Mouse (Mus musculus): ENCODE results near the gene Apol7e. TPM values are rescaled to one million over a fixed set of nuclear protein-coding genes. Genes with fewer than 3 reads are reported as not detected.
"Not testable (repeated sequence)": the region's sequence is repeated elsewhere in the genome, so short reads cannot be mapped to it uniquely, and the experiment has no call there.

Apol7e gene
- polyA plus RNA-seq, 1 experiment from 2014 or later: not detected

GRCm38 (mm10) chr15:77708936-77709335 is 10.3 kb downstream of the Apol7e start:
- H3K4me3 ChIP-seq (replicated peaks; ENCODE audit: low read length); H3K9me3 ChIP-seq (ENCODE audit: control insufficient read depth, low read length); H3K27me3 ChIP-seq (replicated peaks; ENCODE audit: control insufficient read depth, insufficient read depth, low read length); H3K4me1 ChIP-seq (replicated peaks; ENCODE audit: control insufficient read depth, insufficient read depth, low read length); H3K36me3 ChIP-seq (ENCODE audit: control insufficient read depth, insufficient read depth); H3K9ac ChIP-seq (replicated peaks; ENCODE audit: low read depth, low read length); ATAC-seq; H3K27ac ChIP-seq (ENCODE audit: low read length); H3K4me2 ChIP-seq (ENCODE audit: low read length): not testable (repeated sequence)
- no CpG with 5 or more reads among the region's 1 CpGs for WGBS

- H3K9ac ChIP-seq (replicated peaks; ENCODE audit: low read depth, low read length); H3K27me3 ChIP-seq (replicated peaks; ENCODE audit: control insufficient read depth, insufficient read depth, low read length); H3K4me3 ChIP-seq (replicated peaks; ENCODE audit: low read length); ATAC-seq; H3K4me1 ChIP-seq (replicated peaks; ENCODE audit: control insufficient read depth, insufficient read depth, low read length); H3K4me2 ChIP-seq (ENCODE audit: low read length); H3K9me3 ChIP-seq (ENCODE audit: control insufficient read depth, low read length); H3K36me3 ChIP-seq (ENCODE audit: control insufficient read depth, insufficient read depth); H3K27ac ChIP-seq (ENCODE audit: low read length): not testable (repeated sequence)
- WGBS: 78% methylated on average over 2 of the region's 6 CpGs
Observed at GRCm38 (mm10) chr15:77718240-77718639, 19.6 kb downstream of the Apol7e start.

- WGBS: no CpG with 5 or more reads among the region's 3 CpGs
- not testable (repeated sequence) for H3K4me1 ChIP-seq (replicated peaks; ENCODE audit: control insufficient read depth, insufficient read depth, low read length); ATAC-seq; H3K9me3 ChIP-seq (ENCODE audit: control insufficient read depth, low read length); H3K27ac ChIP-seq (ENCODE audit: low read length); H3K4me3 ChIP-seq (replicated peaks; ENCODE audit: low read length); H3K4me2 ChIP-seq (ENCODE audit: low read length); H3K27me3 ChIP-seq (replicated peaks; ENCODE audit: control insufficient read depth, insufficient read depth, low read length); H3K9ac ChIP-seq (replicated peaks; ENCODE audit: low read depth, low read length); H3K36me3 ChIP-seq (ENCODE audit: control insufficient read depth, insufficient read depth)
Observed at GRCm38 (mm10) chr15:77721509-77721908, 22.9 kb downstream of the Apol7e start.

GRCm38 (mm10) chr15:77724208-77724911 is 25.7 kb downstream of the Apol7e start:
- H3K9me3 ChIP-seq (ENCODE audit: control insufficient read depth, low read length); H3K9ac ChIP-seq (replicated peaks; ENCODE audit: low read depth, low read length); H3K4me2 ChIP-seq (ENCODE audit: low read length); H3K27me3 ChIP-seq (replicated peaks; ENCODE audit: control insufficient read depth, insufficient read depth, low read length); H3K36me3 ChIP-seq (ENCODE audit: control insufficient read depth, insufficient read depth); H3K4me1 ChIP-seq (replicated peaks; ENCODE audit: control insufficient read depth, insufficient read depth, low read length); H3K4me3 ChIP-seq (replicated peaks; ENCODE audit: low read length); H3K27ac ChIP-seq (ENCODE audit: low read length); ATAC-seq: not testable (repeated sequence)
- 23% methylated on average over 2 of the region's 10 CpGs for WGBS

GRCm38 (mm10) chr15:77725393-77726020 is 26.9 kb downstream of the Apol7e start:
- ATAC-seq: not testable (repeated sequence)

GRCm38 (mm10) chr15:77727139-77727538 is 28.5 kb downstream of the Apol7e start:
- not testable (repeated sequence) for H3K9me3 ChIP-seq (ENCODE audit: control insufficient read depth, low read length); H3K4me3 ChIP-seq (replicated peaks; ENCODE audit: low read length); H3K4me1 ChIP-seq (replicated peaks; ENCODE audit: control insufficient read depth, insufficient read depth, low read length); H3K27me3 ChIP-seq (replicated peaks; ENCODE audit: control insufficient read depth, insufficient read depth, low read length); H3K27ac ChIP-seq (ENCODE audit: low read length); ATAC-seq; H3K4me2 ChIP-seq (ENCODE audit: low read length); H3K36me3 ChIP-seq (ENCODE audit: control insufficient read depth, insufficient read depth); H3K9ac ChIP-seq (replicated peaks; ENCODE audit: low read depth, low read length)
- 7% methylated on average over 3 of the region's 3 CpGs for WGBS

More at GRCm38 (mm10) chr15:77725393-77726020, 26.9 kb downstream of the Apol7e start:
- H3K36me3 ChIP-seq (ENCODE audit: control insufficient read depth, insufficient read depth); H3K4me3 ChIP-seq (replicated peaks; ENCODE audit: low read length); H3K4me1 ChIP-seq (replicated peaks; ENCODE audit: control insufficient read depth, insufficient read depth, low read length); H3K27me3 ChIP-seq (replicated peaks; ENCODE audit: control insufficient read depth, insufficient read depth, low read length); H3K27ac ChIP-seq (ENCODE audit: low read length); H3K4me2 ChIP-seq (ENCODE audit: low read length); H3K9ac ChIP-seq (replicated peaks; ENCODE audit: low read depth, low read length); H3K9me3 ChIP-seq (ENCODE audit: control insufficient read depth, low read length): not testable (repeated sequence)
- WGBS: 79% methylated on average over 5 of the region's 6 CpGs

- not testable (repeated sequence) for H3K4me1 ChIP-seq (replicated peaks; ENCODE audit: control insufficient read depth, insufficient read depth, low read length)
Observed at GRCm38 (mm10) chr15:77727745-77728144, 29.1 kb downstream of the Apol7e start.

GRCm38 (mm10) chr15:77728739-77729138 is 30.1 kb downstream of the Apol7e start, which contains the start of gene Apol9b:
Gene Apol9b (plus strand): TSS chr15:77729039.
- H3K27me3 ChIP-seq (replicated peaks; ENCODE audit: control insufficient read depth, insufficient read depth, low read length); H3K36me3 ChIP-seq (ENCODE audit: control insufficient read depth, insufficient read depth); H3K27ac ChIP-seq (ENCODE audit: low read length); H3K9ac ChIP-seq (replicated peaks; ENCODE audit: low read depth, low read length); H3K4me1 ChIP-seq (replicated peaks; ENCODE audit: control insufficient read depth, insufficient read depth, low read length); H3K4me2 ChIP-seq (ENCODE audit: low read length); H3K9me3 ChIP-seq (ENCODE audit: control insufficient read depth, low read length); H3K4me3 ChIP-seq (replicated peaks; ENCODE audit: low read length); ATAC-seq: not testable (repeated sequence)
- WGBS: 100% methylated on average over 1 of the region's 4 CpGs

More at GRCm38 (mm10) chr15:77727745-77728144, 29.1 kb downstream of the Apol7e start:
- not testable (repeated sequence) for H3K27ac ChIP-seq (ENCODE audit: low read length); H3K27me3 ChIP-seq (replicated peaks; ENCODE audit: control insufficient read depth, insufficient read depth, low read length); ATAC-seq; H3K9ac ChIP-seq (replicated peaks; ENCODE audit: low read depth, low read length); H3K4me2 ChIP-seq (ENCODE audit: low read length); H3K9me3 ChIP-seq (ENCODE audit: control insufficient read depth, low read length); H3K36me3 ChIP-seq (ENCODE audit: control insufficient read depth, insufficient read depth); H3K4me3 ChIP-seq (replicated peaks; ENCODE audit: low read length)
- 90% methylated on average over 3 of the region's 3 CpGs for WGBS

GRCm38 (mm10) chr15:77731605-77732004 is 32.9 kb downstream of the Apol7e start:
- no peak for ATAC-seq
- Histone ChIP-seq H3K36me3 (ENCODE audit: control insufficient read depth, insufficient read depth) (no peaks in the 10 kb centered on the region), H3K27ac (ENCODE audit: low read length) (no peak overlapping the region), H3K9me3 (ENCODE audit: control insufficient read depth, low read length) (no peaks in the 10 kb centered on the region), H3K9ac (replicated peaks; ENCODE audit: low read depth, low read length) (no peak overlapping the region), H3K4me1 (replicated peaks; ENCODE audit: control insufficient read depth, insufficient read depth, low read length) (no peaks in the 10 kb centered on the region), H3K4me2 (ENCODE audit: low read length) (no peak overlapping the region), H3K27me3 (replicated peaks; ENCODE audit: control insufficient read depth, insufficient read depth, low read length) (no peaks in the 10 kb centered on the region), H3K4me3 (replicated peaks; ENCODE audit: low read length) (no peak overlapping the region)
- 88% methylated on average over 5 of the region's 5 CpGs for WGBS
